Comparison of ENCODE assay signal across 24 mouse cellular contexts in genomic region chr4:56718573-56719442, GRCm38 (mm10). TPM values are rescaled to one million over a fixed set of nuclear protein-coding genes. Genes with fewer than 3 reads are reported as not detected.
DNase-seq lines count a peak whose midpoint lies in the region; ATAC-seq and TF ChIP-seq lines count a peak whose summit lies in the region.
"Had no signal": no experiment of that assay in that cellular context is flagged by ENCODE, and none has a peak within 500 bp of the region (broad histone marks: within the 10 kb centered on the region; RNA-seq: fewer than 3 reads in every experiment).

No protein-coding gene starts in this region.

- H3K9me3 ChIP-seq in heart, embryonic 11.5 days (replicated peaks; ENCODE audit: control insufficient read depth, low read length): no peaks in the 10 kb centered on the region
- no peaks in the 10 kb centered on the region for H3K9me3 ChIP-seq in heart, postnatal 0 days (replicated peaks; ENCODE audit: control insufficient read depth, low read length)
- H3K9me3 ChIP-seq: forebrain, embryonic 10.5 days; liver, embryonic 12.5 days; lung, embryonic 15.5 days had no signal

- no peaks in the 10 kb centered on the region for H3K36me3 ChIP-seq in heart, embryonic 11.5 days (ENCODE audit: control insufficient read depth, insufficient read depth, low read length)
- no peaks in the 10 kb centered on the region for H3K36me3 ChIP-seq in heart, postnatal 0 days (replicated peaks; ENCODE audit: control insufficient read depth, insufficient read depth, low read length)
- H3K36me3 ChIP-seq: forebrain, embryonic 10.5 days; liver, embryonic 12.5 days; lung, embryonic 15.5 days had no signal

- H3K4me2 ChIP-seq in heart, embryonic 11.5 days: peak overlapping the region; percentile 33
- H3K4me2 ChIP-seq in heart, postnatal 0 days (ENCODE audit: low read depth, low read length): no peak overlapping the region
- H3K4me2 ChIP-seq: liver, embryonic 12.5 days; lung, embryonic 15.5 days had no signal

- TF ChIP-seq EP300 in heart, postnatal 0 days (IDR thresholded peaks at IDR 0.05; ENCODE audit: low read depth): peak; percentile 47; the same call in 1 of the 2 replicates

- no peak for DNase-seq in heart, adult 11 months
- peak; percentile 29 to 36 for DNase-seq in kidney, postnatal 36 days
- no peak for DNase-seq in kidney, postnatal 14 days
- DNase-seq in Muller cell, postnatal 12 days (ENCODE audit: inconsistent ontology term): peak; percentile 60
- peak; percentile 61 for DNase-seq in heart, postnatal 0 days (ENCODE audit: low spot score)
- DNase-seq in B cell, adult 2 months: no peak
- DNase-seq: cerebellum, adult 8-10 months; gastrocnemius, postnatal 14 days; kidney, adult 11 months; kidney, postnatal 4 days; layer of hippocampus, adult 9-11 months; right cerebral cortex, postnatal 25 days had no signal

- H3K27ac ChIP-seq in heart, embryonic 11.5 days (ENCODE audit: low read depth, low read length): peak overlapping the region; percentile 83
- H3K27ac ChIP-seq in heart, postnatal 0 days (ENCODE audit: low read depth): peak overlapping the region; percentile 93
- H3K27ac ChIP-seq: forebrain, embryonic 10.5 days; liver, embryonic 12.5 days; lung, embryonic 15.5 days had no signal

- TF ChIP-seq CTCF in heart, postnatal 0 days (IDR thresholded peaks at IDR 0.05; ENCODE audit: low read depth): no peak

- no peak for ATAC-seq in heart, embryonic 11.5 days (replicated peaks; ENCODE audit: insufficient number of reproducible peaks, low FRiP score, low TSS enrichment)
- peak; percentile 78 for ATAC-seq in heart, postnatal 0 days (ENCODE audit: insufficient read depth, low read depth)
- ATAC-seq: liver, embryonic 12.5 days had no signal

- H3K4me1 ChIP-seq in heart, embryonic 11.5 days (ENCODE audit: control insufficient read depth, insufficient read depth, low read length): peaks cover 12% of the 10 kb centered on the region; the same call in 1 of the 2 replicates
- H3K4me1 ChIP-seq in heart, postnatal 0 days (ENCODE audit: control insufficient read depth, insufficient read depth): peaks cover 40% of the 10 kb centered on the region
- H3K4me1 ChIP-seq: forebrain, embryonic 10.5 days; liver, embryonic 12.5 days had no signal

- no peaks in the 10 kb centered on the region for H3K27me3 ChIP-seq in heart, embryonic 11.5 days (ENCODE audit: control insufficient read depth, insufficient read depth, low read length)
- no peaks in the 10 kb centered on the region for H3K27me3 ChIP-seq in heart, postnatal 0 days (ENCODE audit: control insufficient read depth, insufficient read depth, low read length)
- H3K27me3 ChIP-seq: liver, embryonic 12.5 days; lung, embryonic 15.5 days had no signal

- H3K9ac ChIP-seq in heart, embryonic 11.5 days (ENCODE audit: low read depth, low read length): no peak overlapping the region
- peak overlapping the region; percentile 47; the same call in 1 of the 2 replicates for H3K9ac ChIP-seq in heart, postnatal 0 days (replicated peaks; ENCODE audit: low read depth, low read length)
- H3K9ac ChIP-seq: liver, embryonic 12.5 days; lung, embryonic 15.5 days had no signal

- H3K4me3 ChIP-seq in heart, embryonic 11.5 days (ENCODE audit: low read depth, low read length): no peak overlapping the region
- H3K4me3 ChIP-seq in heart, postnatal 0 days (ENCODE audit: low read depth, low read length): no peak overlapping the region
- H3K4me3 ChIP-seq: forebrain, embryonic 10.5 days; liver, embryonic 12.5 days; lung, embryonic 15.5 days had no signal

- 40% methylated on average over 12 of the region's 12 CpGs for WGBS in heart, embryonic 11.5 days (ENCODE audit: insufficient replicate concordance)
- 35% methylated on average over 12 of the region's 12 CpGs for WGBS in heart, postnatal 0 days

RNA-seq across cellular contexts. Expression of gene Gm26657, which starts 21.1 kb away (rescaled TPM):
- polyA plus RNA-seq in heart, embryonic 11.5 days (2014; fragmentation: Nextera tagmentation; extraction: Ambion mirVana): not detected in 2 replicates
- not detected in 2 replicates for total RNA-seq in heart, postnatal 0 days (2014; rRNA removed; ENCODE audit: low replicate concordance)
- polyA plus RNA-seq in heart, postnatal 0 days (2015; fragmentation: Nextera tagmentation; extraction: Ambion mirVana): not detected in 2 replicates
- total RNA-seq: adrenal gland, adult 18-20 months; adrenal gland, postnatal 4 days; gastrocnemius, postnatal 14 days; left cerebral cortex, adult 8-10 months had no signal
- polyA plus RNA-seq: forebrain, embryonic 10.5 days; hindbrain, embryonic 11.5 days; limb, embryonic 11.5 days; liver, embryonic 12.5 days; lung, embryonic 15.5 days; spleen, adult 2 months; stomach, embryonic 14.5 days had no signal

RNA-seq across cellular contexts. Expression of gene Actl7b, which starts 22.4 kb away (rescaled TPM):
- not detected in 2 replicates for polyA plus RNA-seq in heart, embryonic 11.5 days (2014; fragmentation: Nextera tagmentation; extraction: Ambion mirVana)
- total RNA-seq in heart, postnatal 0 days (2014; rRNA removed; ENCODE audit: low replicate concordance): 0.35 TPM in 1 of 2 replicates, not detected in the other
- not detected in 2 replicates for polyA plus RNA-seq in heart, postnatal 0 days (2015; fragmentation: Nextera tagmentation; extraction: Ambion mirVana)
- total RNA-seq: gastrocnemius, postnatal 14 days had no signal
- polyA plus RNA-seq: C2C12; forebrain, embryonic 10.5 days; hindbrain, embryonic 11.5 days; limb, embryonic 11.5 days; liver, embryonic 12.5 days; lung, embryonic 15.5 days; spleen, adult 2 months; stomach, embryonic 14.5 days had no signal

RNA-seq across cellular contexts. Expression of gene Actl7a, which starts 24.4 kb away (rescaled TPM):
- polyA plus RNA-seq in heart, embryonic 11.5 days (2014; fragmentation: Nextera tagmentation; extraction: Ambion mirVana): 0.20 TPM in 1 of 2 replicates, not detected in the other
- total RNA-seq in heart, postnatal 0 days (2014; rRNA removed; ENCODE audit: low replicate concordance): not detected in 2 replicates
- polyA plus RNA-seq in heart, postnatal 0 days (2015; fragmentation: Nextera tagmentation; extraction: Ambion mirVana): not detected in 2 replicates
- total RNA-seq: adrenal gland, adult 18-20 months; adrenal gland, postnatal 4 days; gastrocnemius, postnatal 14 days; left cerebral cortex, adult 8-10 months had no signal
- polyA plus RNA-seq: forebrain, embryonic 10.5 days; hindbrain, embryonic 11.5 days; limb, embryonic 11.5 days; liver, embryonic 12.5 days; lung, embryonic 15.5 days; spleen, adult 2 months; stomach, embryonic 14.5 days had no signal

Comparison
In these comparisons a context has a peak if more than half of its experiments do, and no peak if none do; other contexts are left out.
1. DNase-seq: peak in kidney, postnatal 36 days (2 of 2), Muller cell, postnatal 12 days (single experiment) and heart, postnatal 0 days (single experiment); none in heart, adult 11 months (single experiment), kidney, postnatal 14 days (single experiment) and B cell, adult 2 months (0 of 2).